Mouse (Mus musculus) lung, postnatal 0 days (tissue): ENCODE results near the gene Zglp1. TPM values are rescaled to one million over a fixed set of nuclear protein-coding genes. Genes with fewer than 3 reads are reported as not detected.

Experiments used
- ATAC-seq: fragments of 200-750 bp; cut with Nextera tagmentation; 2 replicates; pipeline ENCODE4 v1.8.0; 2017; ENCODE audit warnings: moderate library complexity
- DNase-seq: peaks from one replicate; pipeline ENCODE4 v3.0.0-alpha.2; 2016; ENCODE audit warnings: low spot score
- H3K27ac ChIP-seq: fragments of 300-500 bp; sonication (generic); 2 replicates; pipeline ENCODE4 v1.5.1; 2014; ENCODE audit warnings: antibody characterized with exemption, mild to moderate bottlenecking, low read length, mixed read lengths
- H3K27me3 ChIP-seq: fragments of 300-500 bp; sonication (generic); replicated peaks from 2 replicates; pipeline ENCODE4 v1.6.1; 2014; ENCODE audit warnings: low read length, mixed read lengths; ENCODE audit not compliant: insufficient read depth
- H3K36me3 ChIP-seq: fragments of 300-500 bp; sonication (generic); 2 replicates; pipeline ENCODE4 v1.6.1; 2014; ENCODE audit warnings: low read length, mixed read lengths; ENCODE audit not compliant: insufficient read depth
- H3K4me1 ChIP-seq: fragments of 300-500 bp; sonication (generic); 2 replicates; pipeline ENCODE4 v1.6.1; 2014; ENCODE audit warnings: antibody characterized with exemption, low read depth, low read length, mixed read lengths; ENCODE audit not compliant: insufficient read depth
- H3K4me2 ChIP-seq: fragments of 300-500 bp; sonication (generic); replicated peaks from 2 replicates; pipeline ENCODE4 v1.6.1; 2014; ENCODE audit warnings: low read depth, mild to moderate bottlenecking, low read length, moderate library complexity, mixed read lengths
- H3K4me3 ChIP-seq: fragments of 300-500 bp; sonication (generic); 2 replicates; pipeline ENCODE4 v1.5.1; 2014; ENCODE audit warnings: low read depth, low read length
- H3K9ac ChIP-seq: fragments of 300-500 bp; sonication (generic); replicated peaks from 2 replicates; pipeline ENCODE4 v1.6.1; 2014; ENCODE audit warnings: low read depth, mild to moderate bottlenecking
- H3K9me3 ChIP-seq: fragments of 300-500 bp; sonication (generic); 2 replicates; pipeline ENCODE4 v1.6.1; 2016; ENCODE audit warnings: low read length, mixed read lengths
- CTCF ChIP-seq: IDR thresholded peaks from 2 replicates; pipeline ENCODE4 v1.5.1; 2016; ENCODE audit warnings: antibody characterized with exemption, mild to moderate bottlenecking
- EP300 ChIP-seq: IDR thresholded peaks from 2 replicates; pipeline ENCODE4 v1.6.1; 2016; ENCODE audit warnings: antibody characterized with exemption, mild to moderate bottlenecking, control low read depth
- WGBS: fragments of 180-500 bp; shearing (Covaris S2); extraction: QIAGEN DNeasy Blood & Tissue Kit; methylation state at CpG from one replicate; pipeline ENCODE4 v1.1.7; 2014; 5-methylcytosine and 5-hydroxymethylcytosine counted together
- polyA plus RNA-seq: library from polyadenylated mRNA; unstranded; fragments of >200 nt; fragmentation: Nextera tagmentation; extraction: Ambion mirVana; gene quantifications from 2 replicates; pipeline ENCODE4 v1.2.1, GENCODE M21; 2015

The Zglp1 gene
- polyA plus RNA-seq, 1 experiment from 2014 or later, result not detected

DNA sequence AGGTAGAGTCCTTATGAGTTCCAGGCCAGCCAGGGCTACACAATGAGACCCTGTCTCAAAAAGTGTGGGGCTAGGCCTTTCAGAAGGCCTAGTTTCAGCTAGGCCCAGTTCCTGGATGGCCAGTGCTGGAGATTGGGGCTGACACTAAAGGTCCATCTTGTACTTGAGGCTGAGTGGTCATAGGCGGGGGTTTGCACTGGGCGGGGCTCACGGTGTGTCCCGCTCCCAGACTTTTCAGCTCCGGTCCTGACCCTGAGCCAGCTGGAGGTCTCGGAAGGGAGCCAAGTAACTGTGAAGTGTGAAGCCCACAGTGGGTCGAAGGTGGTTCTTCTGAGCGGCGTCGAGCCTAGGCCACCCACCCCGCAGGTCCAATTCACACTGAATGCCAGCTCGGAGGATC is 40.0 kb downstream of the Zglp1 start:
- Histone ChIP-seq H3K4me2 (peak overlapping the region; percentile 55), H3K27ac (peak overlapping the region; percentile 97), H3K4me3 (peak overlapping the region; percentile 38)

DNA sequence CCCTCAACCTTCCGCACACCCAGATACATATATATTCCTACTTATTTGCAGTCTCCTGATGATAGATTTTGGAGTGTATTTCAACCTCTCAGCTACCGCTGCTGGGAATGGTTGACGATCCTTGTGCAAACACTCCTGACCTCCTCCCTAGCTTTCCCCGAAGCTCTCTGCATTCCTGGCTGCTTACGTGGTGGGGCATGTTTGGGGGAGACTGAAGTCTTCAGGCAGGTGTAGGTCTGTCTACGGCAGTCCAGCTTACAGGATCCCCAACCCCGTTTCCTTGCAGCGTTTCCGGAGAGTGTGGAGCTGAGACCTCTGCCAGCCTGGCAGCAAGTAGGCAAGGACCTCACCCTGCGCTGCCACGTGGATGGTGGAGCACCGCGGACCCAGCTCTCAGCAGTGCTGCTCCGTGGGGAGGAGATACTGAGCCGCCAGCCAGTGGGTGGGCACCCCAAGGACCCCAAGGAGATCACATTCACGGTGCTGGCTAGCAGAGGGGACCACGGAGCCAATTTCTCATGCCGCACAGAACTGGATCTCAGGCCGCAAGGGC is 41.6 kb downstream of the Zglp1 start:
- no peaks in the 10 kb centered on the region for H3K9me3 ChIP-seq
- H3K9ac ChIP-seq, result peak overlapping the region; percentile 69
- peak overlapping the region; percentile 55 for H3K4me2 ChIP-seq
- H3K36me3 ChIP-seq, result 0 out of 2 replicates have a peak, but pooled peaks cover 9% of the 10 kb centered on the region
- 50% methylated on average over 19 of the region's 19 CpGs for WGBS
- H3K27ac ChIP-seq, result peak overlapping the region; percentile 97
- peak overlapping the region; percentile 38 for H3K4me3 ChIP-seq
- 0 out of 2 replicates have a peak, but pooled peaks cover 2% of the 10 kb centered on the region for H3K27me3 ChIP-seq
- TF ChIP-seq CTCF, result no peak
- TF ChIP-seq EP300, result peak; percentile 99
- ATAC-seq (peak; percentile 84), DNase-seq (peak; percentile 95)
- H3K4me1 ChIP-seq, result 0 out of 2 replicates have a peak, but pooled peaks cover 7% of the 10 kb centered on the region

More for the DNA sequence above, 40.0 kb downstream of the Zglp1 start:
- TF ChIP-seq EP300 (no peak), CTCF (no peak)
- WGBS, result 36% methylated on average over 12 of the region's 12 CpGs
- no peak for DNase-seq
- Histone ChIP-seq H3K36me3 (0 out of 2 replicates have a peak, but pooled peaks cover 5% of the 10 kb centered on the region), H3K27me3 (peaks cover 2% of the 10 kb centered on the region; the same call in 1 of the 2 replicates), H3K9ac (peak overlapping the region; percentile 69), H3K4me1 (0 out of 2 replicates have a peak, but pooled peaks cover 4% of the 10 kb centered on the region), H3K9me3 (no peaks in the 10 kb centered on the region)
- no peak for ATAC-seq

DNA sequence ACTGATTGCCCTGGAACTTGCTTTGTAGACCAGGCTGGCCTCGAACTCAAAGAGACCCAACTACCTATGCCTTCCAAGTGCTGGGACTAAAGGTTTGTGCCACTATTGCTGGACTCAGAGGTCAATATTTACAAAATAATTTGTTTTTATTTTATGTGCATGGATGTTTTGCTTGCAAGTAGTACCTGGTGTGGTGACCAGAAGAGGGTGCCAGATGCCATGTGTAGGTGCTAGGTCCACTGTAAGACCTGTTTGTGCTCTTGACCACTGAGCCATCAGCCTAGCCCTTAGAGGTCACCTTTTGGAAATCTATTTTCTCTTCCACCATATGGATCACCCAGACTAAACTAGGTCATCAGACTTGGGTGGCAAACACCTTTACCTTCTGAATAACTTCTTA is 44.2 kb downstream of the Zglp1 start:
- TF ChIP-seq CTCF (peak; percentile 38), EP300 (no peak)
- no peak overlapping the region for H3K9ac ChIP-seq
- H3K36me3 ChIP-seq, result 0 out of 2 replicates have a peak, but pooled peaks cover 8% of the 10 kb centered on the region
- H3K4me1 ChIP-seq, result 0 out of 2 replicates have a peak, but pooled peaks cover 4% of the 10 kb centered on the region
- H3K4me2 ChIP-seq, result no peak overlapping the region
- no peak overlapping the region for H3K4me3 ChIP-seq
- 73% methylated on average over 1 of the region's 1 CpGs for WGBS
- no peaks in the 10 kb centered on the region for H3K9me3 ChIP-seq
- peak overlapping the region; percentile 87 for H3K27ac ChIP-seq
- DNase-seq, result no peak
- ATAC-seq, result no peak
- 0 out of 2 replicates have a peak, but pooled peaks cover 2% of the 10 kb centered on the region for H3K27me3 ChIP-seq

DNA sequence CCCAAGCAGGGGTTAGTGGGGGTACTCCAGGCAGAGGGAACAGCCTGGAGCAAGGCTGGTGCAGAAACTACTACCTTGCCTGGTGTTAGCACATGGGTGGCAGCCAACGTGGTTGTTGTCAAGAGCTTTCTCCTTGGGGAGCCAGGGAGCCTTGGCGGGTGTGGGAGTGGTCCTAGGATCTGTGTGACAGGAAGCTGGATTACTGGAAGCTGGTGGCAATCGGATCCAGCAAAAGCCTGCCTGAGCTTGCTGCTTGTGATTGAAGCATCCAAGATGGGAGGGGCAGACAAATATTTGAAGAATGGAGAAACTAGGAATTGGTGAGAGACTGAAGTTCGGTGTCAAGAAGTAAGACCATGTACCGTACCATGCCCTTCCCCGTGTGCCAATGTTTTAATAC is 44.6 kb downstream of the Zglp1 start:
- Histone ChIP-seq H3K27ac (peak overlapping the region; percentile 87), H3K27me3 (0 out of 2 replicates have a peak, but pooled peaks cover 2% of the 10 kb centered on the region), H3K4me3 (no peak overlapping the region), H3K4me1 (peaks cover 7% of the 10 kb centered on the region), H3K9ac (no peak overlapping the region), H3K4me2 (no peak overlapping the region), H3K36me3 (0 out of 2 replicates have a peak, but pooled peaks cover 8% of the 10 kb centered on the region), H3K9me3 (no peaks in the 10 kb centered on the region)
- peak; percentile 30 for ATAC-seq
- WGBS, result 42% methylated on average over 6 of the region's 6 CpGs
- TF ChIP-seq CTCF, result no peak
- peak; percentile 77 for TF ChIP-seq EP300
- DNase-seq, result peak; percentile 81

DNA sequence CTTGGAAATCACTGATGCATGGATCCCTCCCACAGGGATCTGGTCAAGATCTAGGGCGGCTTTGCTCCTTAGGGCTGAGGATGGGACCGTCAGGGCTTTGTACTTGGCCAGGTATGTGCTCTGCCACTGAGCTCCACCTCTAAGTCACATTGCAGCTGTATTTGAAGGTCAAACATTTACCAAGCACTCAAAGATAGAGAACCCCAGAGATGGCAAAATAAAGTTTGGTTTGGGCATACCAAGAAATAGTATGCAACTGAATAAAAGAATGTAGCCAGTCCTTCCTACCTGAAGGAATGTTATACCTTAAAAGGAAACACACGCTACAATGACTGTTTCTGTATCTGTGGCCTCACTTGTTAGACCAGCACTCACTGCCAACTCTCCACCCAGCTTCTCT is 45.5 kb downstream of the Zglp1 start:
- no peak overlapping the region for H3K4me3 ChIP-seq
- H3K9ac ChIP-seq, result no peak overlapping the region
- peak overlapping the region; percentile 87 for H3K27ac ChIP-seq
- H3K27me3 ChIP-seq, result no peaks in the 10 kb centered on the region
- H3K4me1 ChIP-seq, result peaks cover 10% of the 10 kb centered on the region
- 0 out of 2 replicates have a peak, but pooled peaks cover 8% of the 10 kb centered on the region for H3K36me3 ChIP-seq
- WGBS, result 61% methylated on average over 3 of the region's 3 CpGs
- TF ChIP-seq EP300 (peak; percentile 90), CTCF (no peak)
- ATAC-seq (peak; percentile 30; the same call in 1 of the 2 replicates), DNase-seq (peak; percentile 64)
- H3K9me3 ChIP-seq, result no peaks in the 10 kb centered on the region
- H3K4me2 ChIP-seq, result no peak overlapping the region

DNA sequence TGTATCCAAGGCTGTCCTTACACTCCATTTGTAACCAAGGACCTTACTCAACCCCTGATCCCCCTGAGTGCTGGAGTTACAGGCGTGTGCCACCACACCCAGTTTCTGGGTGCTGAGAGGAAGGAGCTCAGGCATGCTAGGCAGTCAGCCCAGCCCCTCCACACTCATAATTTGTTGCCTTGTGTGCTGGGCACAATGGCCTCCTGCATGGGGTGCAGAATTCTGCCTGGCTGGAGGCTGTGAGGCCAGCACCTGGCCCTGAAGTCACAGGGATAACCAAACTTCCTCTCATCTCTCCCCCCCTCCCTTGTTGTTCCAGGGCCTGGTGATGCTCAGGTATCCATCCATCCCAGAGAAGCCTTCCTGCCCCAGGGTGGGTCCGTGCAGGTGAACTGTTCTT is 48.3 kb downstream of the Zglp1 start:
- Histone ChIP-seq H3K27me3 (no peaks in the 10 kb centered on the region), H3K4me1 (peaks cover 23% of the 10 kb centered on the region), H3K4me3 (no peak overlapping the region), H3K9me3 (no peaks in the 10 kb centered on the region), H3K9ac (no peak overlapping the region), H3K4me2 (peak overlapping the region; percentile 17; the same call in 1 of the 2 replicates), H3K36me3 (0 out of 2 replicates have a peak, but pooled peaks cover 8% of the 10 kb centered on the region), H3K27ac (0 out of 2 replicates have a peak overlapping the region, but pooled peaks have one; percentile 20)
- no peak for DNase-seq
- WGBS, result 48% methylated on average over 2 of the region's 2 CpGs
- 0 out of 2 replicates have a peak, but pooled peaks have one; percentile 12 for ATAC-seq
- TF ChIP-seq EP300 (no peak), CTCF (no peak)
